Mouse (Mus musculus) embryonic fibroblast, embryonic 13.5 days (primary cell): ENCODE measurements around the gene Tbxas1.

Experiments
- CTCF ChIP-seq: IDR thresholded peaks from 2 replicates; pipeline ENCODE4 v1.5.1; 2011; ENCODE audit warnings: mild to moderate bottlenecking, control low read depth, low read length, moderate library complexity, borderline replicate concordance; ENCODE audit not compliant: insufficient read depth
- POLR2A ChIP-seq: IDR thresholded peaks from 2 replicates; pipeline ENCODE4 v1.6.1; 2011; ENCODE audit warnings: low read depth, mild to moderate bottlenecking, control low read depth, low read length, moderate library complexity

- TF ChIP-seq CTCF, result no peak
- TF ChIP-seq POLR2A, result no peak
Observed at GRCm38 (mm10) chr6:38969944-38970740, 94.9 kb downstream of the Tbxas1 start.
